Mouse (Mus musculus) embryonic facial prominence, embryonic 14.5 days (tissue): ENCODE measurements around the gene Ddx11. TPM values are rescaled to one million over a fixed set of nuclear protein-coding genes. Genes with fewer than 3 reads are reported as not detected.

Experiments
- ATAC-seq: fragments of 200-750 bp; cut with Nextera tagmentation; 2 replicates; pipeline ENCODE4 v1.8.0; 2017; ENCODE audit warnings: low read depth, moderate number of reproducible peaks, moderate TSS enrichment
- DNase-seq: peaks from one replicate; pipeline ENCODE4 v3.0.0-alpha.2; 2015; ENCODE audit warnings: low spot score
- H3K27ac ChIP-seq: fragments of 300-500 bp; sonication (generic); replicated peaks from 2 replicates; pipeline ENCODE4 v1.5.1; 2014; ENCODE audit warnings: low read depth, mild to moderate bottlenecking, low read length, moderate library complexity
- H3K27me3 ChIP-seq: fragments of 300-500 bp; sonication (generic); replicated peaks from 2 replicates; pipeline ENCODE4 v1.6.1; 2014; ENCODE audit warnings: low read length; ENCODE audit not compliant: control insufficient read depth, insufficient read depth
- H3K36me3 ChIP-seq: fragments of 300-500 bp; sonication (generic); 2 replicates; pipeline ENCODE4 v1.6.1; 2014; ENCODE audit warnings: low read length, mixed read lengths; ENCODE audit not compliant: control insufficient read depth, insufficient read depth
- H3K4me1 ChIP-seq: fragments of 300-500 bp; sonication (generic); 2 replicates; pipeline ENCODE4 v1.6.1; 2014; ENCODE audit warnings: antibody characterized with exemption, low read length; ENCODE audit not compliant: control insufficient read depth, insufficient read depth
- H3K4me2 ChIP-seq: fragments of 300-500 bp; sonication (generic); 2 replicates; pipeline ENCODE4 v1.6.1; 2014; ENCODE audit warnings: low read depth, mild to moderate bottlenecking, low read length, moderate library complexity, mixed read lengths
- H3K4me3 ChIP-seq: fragments of 300-500 bp; sonication (generic); 2 replicates; pipeline ENCODE4 v1.5.1; 2014; ENCODE audit warnings: low read depth, mild to moderate bottlenecking, low read length
- H3K9ac ChIP-seq: fragments of 300-500 bp; sonication (generic); 2 replicates; pipeline ENCODE4 v1.6.1; 2014; ENCODE audit warnings: low read depth, mild to moderate bottlenecking, low read length, moderate library complexity, mixed read lengths
- H3K9me3 ChIP-seq: fragments of 300-500 bp; sonication (generic); 2 replicates; pipeline ENCODE4 v1.6.1; 2016; ENCODE audit warnings: low read length; ENCODE audit not compliant: control insufficient read depth
- whole genome bisulfite sequencing: fragments of 180-500 bp; shearing (Covaris S2); extraction: QIAGEN DNeasy Blood & Tissue Kit; methylation state at CpG from one replicate; pipeline ENCODE4 v1.1.7; 2014; 5-methylcytosine and 5-hydroxymethylcytosine counted together
- polyA plus RNA-seq: library from polyadenylated mRNA; unstranded; fragments of >200 nt; fragmentation: Nextera tagmentation; extraction: Ambion mirVana; gene quantifications from 2 replicates; pipeline ENCODE4 v1.2.1, GENCODE M21; 2014

The Ddx11 gene
- polyA plus RNA-seq, 1 experiment from 2014 or later: 11.1 TPM

DNA sequence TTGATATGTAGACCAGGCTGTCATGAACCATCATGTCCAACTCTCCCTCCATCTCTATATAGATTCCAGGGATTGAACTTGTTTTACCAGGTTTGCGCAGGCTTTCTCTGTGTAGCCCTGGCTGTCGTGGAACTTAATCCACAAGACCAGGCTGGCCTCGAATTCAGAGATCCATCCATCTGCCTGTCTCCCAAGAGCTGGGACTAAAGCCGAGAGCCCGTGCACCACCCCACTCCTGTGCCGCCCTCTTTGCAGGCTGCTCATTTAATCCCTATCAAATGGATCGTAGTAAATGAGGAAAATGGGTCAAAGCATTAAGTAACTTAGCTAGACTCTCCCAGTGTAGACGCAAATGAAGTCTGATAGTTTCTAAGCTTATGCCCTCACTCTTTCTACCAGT, 15.9 kb upstream of the Ddx11 start:
- Histone ChIP-seq H3K27me3 (no peaks in the 10 kb centered on the region), H3K27ac (no peak overlapping the region), H3K4me2 (no peak overlapping the region), H3K9ac (no peak overlapping the region), H3K4me3 (no peak overlapping the region), H3K36me3 (no peaks in the 10 kb centered on the region), H3K4me1 (peaks cover 3% of the 10 kb centered on the region), H3K9me3 (no peaks in the 10 kb centered on the region)
- no peak for DNase-seq
- 60% methylated on average over 8 of the region's 8 CpGs for WGBS
- no peak for ATAC-seq

DNA sequence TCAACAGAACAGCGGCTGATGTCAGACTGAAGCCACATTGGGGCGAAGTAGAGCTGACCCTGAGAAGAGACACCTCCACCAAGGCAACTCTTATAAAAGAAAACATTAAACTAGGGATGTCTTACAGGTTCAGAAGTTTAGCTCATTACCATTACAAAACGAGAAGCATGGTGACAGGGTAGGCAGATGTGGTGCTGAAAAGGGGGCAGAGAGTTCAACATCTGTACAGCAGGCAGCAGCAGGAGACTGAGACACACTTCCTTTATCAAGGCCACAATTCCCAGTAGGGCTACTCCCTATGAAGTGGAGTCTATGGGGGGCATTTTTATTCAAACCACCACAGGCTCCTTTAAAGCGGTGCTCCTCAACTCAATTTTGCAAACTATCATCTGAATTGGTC, 15.1 kb upstream of the Ddx11 start:
- H3K36me3 ChIP-seq: no peaks in the 10 kb centered on the region
- H3K9ac ChIP-seq: no peak overlapping the region
- H3K4me2 ChIP-seq: no peak overlapping the region
- WGBS: 80% methylated on average over 4 of the region's 4 CpGs
- DNase-seq: no peak
- no peak overlapping the region for H3K27ac ChIP-seq
- H3K4me3 ChIP-seq: no peak overlapping the region
- peaks cover 4% of the 10 kb centered on the region for H3K4me1 ChIP-seq
- no peak for ATAC-seq
- H3K27me3 ChIP-seq: no peaks in the 10 kb centered on the region
- no peaks in the 10 kb centered on the region for H3K9me3 ChIP-seq

DNA sequence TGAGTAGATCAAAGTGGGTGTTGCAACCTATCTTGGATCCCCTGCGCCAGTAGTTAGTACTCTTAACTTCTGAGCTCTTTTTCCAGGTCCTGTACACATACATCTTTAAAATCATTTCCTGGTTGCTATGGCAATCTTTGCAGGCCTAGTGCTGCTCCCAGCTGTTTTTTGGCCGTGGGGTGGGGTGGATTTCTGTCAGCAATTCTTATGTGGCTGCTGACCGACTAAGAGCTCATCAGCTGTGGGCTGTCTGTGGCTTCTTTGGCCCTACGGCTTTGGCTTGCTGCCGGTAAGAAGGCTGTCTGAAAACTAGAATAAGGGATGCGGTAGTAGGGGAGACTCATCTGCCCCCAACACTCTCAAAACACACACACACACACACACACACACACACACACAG, 12.6 kb upstream of the Ddx11 start:
- ATAC-seq (no peak), DNase-seq (peak; percentile 55)
- peak overlapping the region; percentile 54 for H3K4me2 ChIP-seq
- no peaks in the 10 kb centered on the region for H3K27me3 ChIP-seq
- H3K9ac ChIP-seq: peak overlapping the region; percentile 79; the same call in 1 of the 2 replicates
- peaks cover 4% of the 10 kb centered on the region for H3K4me1 ChIP-seq
- WGBS: 36% methylated on average over 6 of the region's 6 CpGs
- H3K36me3 ChIP-seq: peaks cover 21% of the 10 kb centered on the region
- no peaks in the 10 kb centered on the region for H3K9me3 ChIP-seq
- peak overlapping the region; percentile 87 for H3K4me3 ChIP-seq
- peak overlapping the region; percentile 69; the same call in 1 of the 2 replicates for H3K27ac ChIP-seq

DNA sequence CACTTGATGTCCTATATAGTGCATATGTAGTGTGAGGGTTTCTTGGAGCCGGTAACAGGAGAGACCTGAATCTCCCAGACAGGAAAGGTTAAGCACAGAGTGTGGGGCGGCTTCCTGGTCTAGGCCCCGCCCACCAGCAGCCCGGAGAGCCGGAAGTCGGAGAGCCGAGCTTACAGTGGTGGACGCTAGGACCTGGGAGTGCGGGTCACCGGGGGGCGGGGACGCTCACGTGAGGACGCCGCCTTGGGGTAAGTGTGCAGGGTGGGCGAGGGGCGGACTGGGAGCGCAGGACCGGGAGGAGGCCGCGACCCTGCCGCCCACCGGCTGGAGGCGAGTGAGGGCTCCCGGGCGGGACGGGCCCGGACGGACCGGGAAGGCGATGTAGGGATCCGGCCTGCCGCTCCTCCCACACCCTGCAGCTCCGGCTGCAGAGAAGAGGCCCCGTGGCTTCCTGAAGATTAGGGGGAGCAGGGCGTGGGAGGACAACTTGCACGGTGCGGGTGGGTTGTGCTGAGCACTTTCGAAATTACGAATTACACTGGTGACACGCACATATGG, 11.8 kb upstream of the Ddx11 start, which contains the start of gene Washc1:
Gene Washc1, plus strand, starts transcription at position 144 of the 558 bp plus-strand sequence.
- Histone ChIP-seq H3K36me3 (peaks cover 29% of the 10 kb centered on the region), H3K4me2 (peak within 1 kb of the TSS; percentile 54), H3K4me1 (peaks cover 4% of the 10 kb centered on the region), H3K9me3 (no peaks in the 10 kb centered on the region), H3K27me3 (no peaks in the 10 kb centered on the region), H3K4me3 (peak within 1 kb of the TSS; percentile 87), H3K9ac (peak within 1 kb of the TSS; percentile 79), H3K27ac (peak within 1 kb of the TSS; percentile 69)
- ATAC-seq: peak; percentile 99
- under 1% methylated on average over 25 of the region's 41 CpGs for WGBS
- DNase-seq: peak; percentile 97

DNA sequence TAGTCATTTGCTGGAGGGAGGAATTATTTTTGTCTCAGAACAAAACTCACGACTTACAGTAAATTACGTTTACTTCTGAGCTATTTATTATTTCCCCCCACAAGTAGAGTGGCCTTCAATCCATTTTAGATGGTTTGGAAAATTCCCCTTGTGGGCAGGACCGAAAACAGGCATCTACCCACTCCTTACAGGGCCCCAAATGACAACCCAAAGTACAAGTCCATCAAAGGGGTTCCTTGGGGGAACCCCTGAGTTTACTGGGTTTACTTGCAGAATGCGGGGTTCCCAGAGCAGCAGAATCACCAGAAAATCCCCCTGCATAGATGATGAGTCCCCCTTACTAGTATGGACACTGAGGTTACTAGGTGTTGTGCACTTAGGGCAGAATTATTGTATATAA, 11.2 kb upstream of the Ddx11 start:
- no peak overlapping the region for H3K27ac ChIP-seq

DNA sequence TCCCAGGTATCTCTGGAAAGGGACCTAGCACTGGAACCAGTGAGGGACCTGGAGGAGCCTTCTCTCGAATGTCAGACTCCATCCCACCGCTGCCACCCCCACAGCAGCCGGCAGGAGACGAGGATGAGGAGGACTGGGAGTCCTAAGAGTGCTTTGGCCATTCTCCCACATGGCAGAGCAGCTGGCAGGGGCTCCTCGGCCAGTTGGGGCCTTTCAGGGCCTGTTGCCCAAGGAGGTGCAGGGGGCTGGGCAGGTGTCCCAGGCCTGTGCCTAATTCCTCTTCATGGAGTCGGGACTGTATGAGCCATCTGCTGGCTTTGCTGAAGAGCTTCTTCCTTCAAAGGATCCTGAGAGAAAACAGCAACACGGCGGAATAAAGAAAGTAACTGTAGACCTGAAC, 4.3 kb upstream of the Ddx11 start:
- H3K27me3 ChIP-seq: no peaks in the 10 kb centered on the region
- no peak overlapping the region for H3K4me2 ChIP-seq
- DNase-seq (no peak), ATAC-seq (no peak)
- WGBS: 86% methylated on average over 8 of the region's 8 CpGs
- no peak overlapping the region for H3K27ac ChIP-seq
- H3K9ac ChIP-seq: no peak overlapping the region
- H3K4me1 ChIP-seq: peaks cover under 1% of the 10 kb centered on the region; the same call in 1 of the 2 replicates
- no peaks in the 10 kb centered on the region for H3K9me3 ChIP-seq
- peaks cover 61% of the 10 kb centered on the region for H3K36me3 ChIP-seq
- H3K4me3 ChIP-seq: no peak overlapping the region

More for the DNA sequence above, 11.2 kb upstream of the Ddx11 start:
- ATAC-seq (no peak), DNase-seq (no peak)
- H3K4me3 ChIP-seq: peak overlapping the region; percentile 87
- H3K27me3 ChIP-seq: no peaks in the 10 kb centered on the region
- H3K9me3 ChIP-seq: no peaks in the 10 kb centered on the region
- peaks cover 4% of the 10 kb centered on the region for H3K4me1 ChIP-seq
- H3K9ac ChIP-seq: peak overlapping the region; percentile 79
- H3K36me3 ChIP-seq: peaks cover 35% of the 10 kb centered on the region
- H3K4me2 ChIP-seq: peak overlapping the region; percentile 54
- 44% methylated on average over 4 of the region's 4 CpGs for WGBS

DNA sequence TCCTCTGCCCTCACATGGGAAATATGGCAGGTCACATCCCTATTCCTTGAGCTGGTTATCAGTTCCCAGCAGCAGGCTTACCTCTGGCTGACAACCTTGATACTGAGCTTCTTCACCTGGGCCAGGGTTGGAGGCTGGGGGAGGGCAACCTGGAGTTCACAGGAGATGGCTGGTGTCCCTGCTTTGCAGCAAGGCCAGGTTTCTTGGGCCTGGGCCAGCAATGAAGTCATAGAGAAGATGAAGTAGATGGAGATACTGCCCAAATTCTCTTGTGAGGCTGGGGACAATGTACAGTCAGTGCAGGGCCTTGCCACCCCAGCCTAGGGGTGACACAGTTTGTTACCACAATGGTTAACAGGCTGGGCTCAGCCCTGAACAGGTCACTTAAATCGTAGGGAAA, 2.6 kb upstream of the Ddx11 start:
- peaks cover 44% of the 10 kb centered on the region for H3K36me3 ChIP-seq
- H3K4me2 ChIP-seq: no peak overlapping the region
- peaks cover 8% of the 10 kb centered on the region; the same call in 1 of the 2 replicates for H3K4me1 ChIP-seq
- no peak overlapping the region for H3K9ac ChIP-seq
- ATAC-seq (no peak), DNase-seq (no peak)
- WGBS: 50% methylated on average over 1 of the region's 1 CpGs
- no peaks in the 10 kb centered on the region for H3K27me3 ChIP-seq
- no peaks in the 10 kb centered on the region for H3K9me3 ChIP-seq
- no peak overlapping the region for H3K4me3 ChIP-seq
- no peak overlapping the region for H3K27ac ChIP-seq

DNA sequence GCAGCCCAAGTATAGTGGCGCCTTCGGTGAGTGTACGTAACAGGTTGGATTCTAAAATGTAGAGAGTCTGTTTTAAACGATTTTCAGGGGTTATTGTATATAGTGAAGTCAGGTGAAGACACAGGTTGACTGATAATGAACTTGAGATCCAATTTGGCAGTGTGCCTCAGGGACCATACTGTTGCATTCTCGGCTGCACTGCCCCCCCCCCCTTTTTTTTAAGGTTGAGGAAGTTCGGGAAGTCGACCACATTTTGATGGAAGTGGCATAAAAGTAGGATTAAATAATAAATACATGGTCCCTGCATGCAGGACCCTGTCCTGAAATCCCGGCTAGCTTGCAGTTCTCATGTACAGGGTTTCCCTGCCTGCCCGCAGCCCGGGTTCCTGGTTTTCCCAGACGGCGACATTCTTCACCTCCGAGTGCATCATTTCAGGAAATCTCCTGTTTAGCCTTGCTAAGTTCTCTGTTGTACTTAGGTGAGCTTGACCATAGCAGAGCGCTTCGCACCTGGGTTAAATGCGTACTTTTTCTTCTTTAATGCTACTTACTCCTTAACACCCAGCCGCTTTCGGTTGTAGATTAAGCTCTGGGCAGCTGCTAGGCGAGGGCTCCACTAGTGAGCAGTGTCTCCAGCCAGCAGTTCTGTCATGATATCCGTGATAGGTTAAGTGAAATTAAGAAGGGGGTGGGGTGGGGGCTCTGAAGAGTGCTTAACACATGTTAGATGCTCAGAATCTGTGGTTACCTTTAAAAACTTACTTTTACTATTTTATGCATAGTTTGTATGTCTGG, 693 bp downstream of the Ddx11 start:
- no peaks in the 10 kb centered on the region for H3K9me3 ChIP-seq
- H3K27me3 ChIP-seq: no peaks in the 10 kb centered on the region
- ATAC-seq (peak; percentile 26; the same call in 1 of the 2 replicates), DNase-seq (peak; percentile 25)
- H3K36me3 ChIP-seq: peaks cover 29% of the 10 kb centered on the region
- peaks cover 8% of the 10 kb centered on the region; the same call in 1 of the 2 replicates for H3K4me1 ChIP-seq
- H3K27ac ChIP-seq: peak overlapping the region; percentile 79
- H3K4me3 ChIP-seq: peak overlapping the region; percentile 69
- peak overlapping the region; percentile 84 for H3K4me2 ChIP-seq
- peak overlapping the region; percentile 70 for H3K9ac ChIP-seq
- WGBS: 1% methylated on average over 19 of the region's 20 CpGs
